Mouse (Mus musculus) cerebellum, adult 2 months (tissue): Measurements from ENCODE around the gene Etv1. TPM values are rescaled to one million over a fixed set of nuclear protein-coding genes. Genes with fewer than 3 reads are reported as not detected.
"Not testable (repeated sequence)": the region's sequence is repeated elsewhere in the genome, so short reads cannot be mapped to it uniquely, and the experiment has no call there.

ENCODE experiments used
- DNase-seq, 2 experiments: peaks; one replicate each; pipeline ENCODE4 v3.0.0; 2021
- H3K27ac ChIP-seq: fragments of 200-500 bp; 2 replicates; pipeline ENCODE4 v1.5.1; 2012; ENCODE audit warnings: low read length, control low read depth, inconsistent platforms; ENCODE audit not compliant: insufficient read depth
- H3K27me3 ChIP-seq: fragments of 200-500 bp; 2 replicates; pipeline ENCODE4 v1.6.1; 2012; ENCODE audit warnings: inconsistent platforms, mild to moderate bottlenecking, low read length, moderate library complexity; ENCODE audit not compliant: control insufficient read depth, insufficient read depth
- H3K4me1 ChIP-seq: fragments of 200-500 bp; 2 replicates; pipeline ENCODE4 v1.6.1; 2011; ENCODE audit warnings: low read length; ENCODE audit not compliant: control insufficient read depth, insufficient read depth
- H3K4me3 ChIP-seq: fragments of 200-500 bp; replicated peaks from 2 replicates; pipeline ENCODE3; 2011; ENCODE audit warnings: mild to moderate bottlenecking, low read depth, low read length, control low read depth; ENCODE audit not compliant: insufficient read depth
- CTCF ChIP-seq: fragments of 200-500 bp; IDR thresholded peaks from 2 replicates; pipeline ENCODE4 v1.5.1; 2011; ENCODE audit warnings: low read depth, mild to moderate bottlenecking, control low read depth, low read length, moderate library complexity, borderline replicate concordance; ENCODE audit not compliant: insufficient read depth
- POLR2A ChIP-seq: fragments of 200-500 bp; IDR thresholded peaks from 2 replicates; pipeline ENCODE4 v1.6.1; 2011; ENCODE audit warnings: low read length, control low read depth, borderline replicate concordance; ENCODE audit not compliant: insufficient read depth
- WGBS: fragments of 180-500 bp; shearing (Covaris S2); methylation state at CpG from one replicate; pipeline ENCODE4 v1.1.7; 2018; 5-methylcytosine and 5-hydroxymethylcytosine counted together
- polyA plus RNA-seq: library from polyadenylated mRNA; depleted of rRNA; stranded (reverse); fragments of >200 nt; gene quantifications from 2 replicates; pipeline ENCODE4 v1.2.3, GENCODE M21; 2012

The Etv1 gene
- polyA plus RNA-seq, 1 experiment: 134 TPM

DNA sequence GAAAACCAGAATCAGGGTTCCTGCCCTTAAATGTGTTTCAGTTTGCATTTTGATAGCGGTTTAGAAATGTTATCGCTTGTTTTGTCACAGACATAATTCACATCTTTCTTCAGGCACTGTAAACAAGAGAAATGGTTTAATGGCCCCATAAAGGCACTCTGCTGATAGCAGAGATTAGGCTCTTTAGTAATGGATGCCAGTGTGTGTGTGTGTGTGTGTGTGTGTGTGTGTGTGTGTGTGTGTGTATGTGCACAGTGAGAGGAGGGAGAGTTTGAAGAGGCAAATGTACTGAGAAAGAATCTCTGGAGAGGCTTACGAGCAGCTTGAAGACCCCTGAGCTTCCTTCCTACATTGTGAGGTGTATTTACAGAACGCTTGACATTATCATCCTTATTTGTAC lies 41.5 kb downstream of the Etv1 start:
- TF ChIP-seq CTCF (no peak), POLR2A (no peak)
- Histone ChIP-seq H3K4me3 (no peak overlapping the region), H3K27ac (no peak overlapping the region), H3K27me3 (no peaks in the 10 kb centered on the region), H3K4me1 (peaks cover 21% of the 10 kb centered on the region; the same call in 1 of the 2 replicates)
- no peak for DNase-seq
- 89% methylated on average over 4 of the region's 4 CpGs for WGBS

DNA sequence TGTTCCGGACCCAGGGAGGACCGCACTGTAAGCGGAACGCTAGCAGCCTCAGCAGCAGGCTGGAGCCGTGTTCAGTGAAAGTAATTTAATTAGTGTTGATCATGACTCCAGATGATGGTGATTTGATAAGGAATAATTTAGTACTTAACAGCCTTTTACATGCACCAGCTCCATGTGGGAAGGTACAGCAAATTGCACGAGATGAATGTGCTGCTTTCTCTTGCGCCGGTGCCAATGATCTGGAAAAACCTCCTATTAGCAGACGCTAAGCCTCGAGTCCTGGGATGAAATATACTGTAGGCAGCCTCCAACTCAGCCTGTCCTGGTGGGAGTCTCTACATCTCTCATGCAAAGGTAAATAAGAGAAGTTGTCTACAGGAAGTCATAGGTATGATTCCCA lies 45.2 kb downstream of the Etv1 start:
- WGBS: 30% methylated on average over 10 of the region's 10 CpGs
- Histone ChIP-seq H3K27me3 (no peaks in the 10 kb centered on the region), H3K4me1 (peaks cover 17% of the 10 kb centered on the region; the same call in 1 of the 2 replicates), H3K4me3 (no peak overlapping the region), H3K27ac (no peak overlapping the region)
- peak; percentile 59 to 62 for DNase-seq
- TF ChIP-seq POLR2A (no peak), CTCF (no peak)

GRCm38 (mm10) chr12:38832981-38833380 lies 53.8 kb downstream of the Etv1 start:
- no peaks in the 10 kb centered on the region for H3K27me3 ChIP-seq
- H3K4me1 ChIP-seq: peaks cover 16% of the 10 kb centered on the region
- TF ChIP-seq CTCF (no peak), POLR2A (0 out of 2 replicates have a peak, but pooled peaks have one; percentile 5)
- DNase-seq: peak; percentile 95 to 99
- WGBS: 11% methylated on average over 10 of the region's 10 CpGs
- peak overlapping the region; percentile 80; the same call in 1 of the 2 replicates for H3K27ac ChIP-seq
- H3K4me3 ChIP-seq: no peak overlapping the region

DNA sequence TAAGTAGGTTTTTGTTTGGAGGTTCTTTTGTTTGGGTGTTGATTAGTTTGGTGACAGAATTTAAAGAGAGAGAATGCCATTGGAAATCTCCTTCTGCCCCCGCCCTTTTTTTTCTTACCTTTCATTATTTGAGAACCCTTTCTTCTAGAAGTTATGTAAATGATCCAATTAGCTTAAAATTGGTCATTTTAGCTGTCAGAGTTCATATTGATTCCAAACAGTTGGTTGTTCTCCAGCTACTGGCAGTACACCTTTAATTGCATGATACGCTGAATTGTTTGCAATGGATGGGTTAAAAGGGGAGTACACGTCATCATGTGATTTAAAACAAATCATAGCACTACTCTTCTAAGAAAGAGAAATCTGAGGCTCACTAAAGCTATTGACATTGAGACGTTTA lies 55.4 kb downstream of the Etv1 start:
- peaks cover 19% of the 10 kb centered on the region for H3K4me1 ChIP-seq
- H3K4me3 ChIP-seq: no peak overlapping the region
- TF ChIP-seq POLR2A (no peak), CTCF (no peak)
- H3K27ac ChIP-seq: no peak overlapping the region; the same call in 1 of the 2 replicates
- 86% methylated on average over 4 of the region's 4 CpGs for WGBS
- H3K27me3 ChIP-seq: no peaks in the 10 kb centered on the region
- no peak for DNase-seq

GRCm38 (mm10) chr12:38834986-38835385 lies 55.8 kb downstream of the Etv1 start:
- not testable (repeated sequence) for H3K4me3 ChIP-seq, H3K27me3 ChIP-seq, H3K27ac ChIP-seq, DNase-seq
- H3K4me1 ChIP-seq: peaks cover 19% of the 10 kb centered on the region
- 88% methylated on average over 8 of the region's 8 CpGs for WGBS

GRCm38 (mm10) chr12:38843801-38844295 lies 64.7 kb downstream of the Etv1 start:
- 29% methylated on average over 1 of the region's 1 CpGs for WGBS
- TF ChIP-seq CTCF (no peak), POLR2A (no peak)

GRCm38 (mm10) chr12:38847500-38848261 lies 68.5 kb downstream of the Etv1 start:
- TF ChIP-seq CTCF (no peak), POLR2A (no peak)
- Histone ChIP-seq H3K27ac (no peak overlapping the region), H3K4me3 (no peak overlapping the region), H3K4me1 (peaks cover 4% of the 10 kb centered on the region; the same call in 1 of the 2 replicates), H3K27me3 (no peaks in the 10 kb centered on the region)
- 63% methylated on average over 6 of the region's 6 CpGs for WGBS
- DNase-seq: no peak

More at GRCm38 (mm10) chr12:38843801-38844295, 64.7 kb downstream of the Etv1 start:
- Histone ChIP-seq H3K27ac (no peak overlapping the region), H3K27me3 (no peaks in the 10 kb centered on the region), H3K4me3 (no peak overlapping the region), H3K4me1 (peaks cover 3% of the 10 kb centered on the region; the same call in 1 of the 2 replicates)
- no peak for DNase-seq

DNA sequence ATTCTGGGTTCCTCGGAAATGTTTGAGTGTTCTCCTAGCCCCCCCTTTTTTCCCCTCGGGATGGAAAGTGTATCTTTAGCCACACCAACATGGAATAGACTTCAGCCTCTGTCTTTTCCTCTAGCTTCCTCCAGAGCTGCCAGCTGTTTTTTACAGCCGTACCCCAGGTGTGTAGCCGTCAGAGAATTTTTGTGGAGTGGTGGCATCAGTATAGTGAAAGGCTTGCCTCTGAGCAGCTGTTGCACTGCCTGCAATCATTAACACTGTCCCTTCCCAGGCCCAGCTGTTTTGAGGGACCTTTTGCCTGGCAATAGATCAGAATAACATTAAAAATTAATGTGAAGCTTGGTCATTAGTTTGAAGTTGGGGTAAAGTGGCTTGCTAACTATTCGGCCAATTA lies 70.8 kb downstream of the Etv1 start:
- H3K27me3 ChIP-seq: no peaks in the 10 kb centered on the region
- H3K27ac ChIP-seq: no peak overlapping the region
- H3K4me1 ChIP-seq: peaks cover 2% of the 10 kb centered on the region; the same call in 1 of the 2 replicates
- H3K4me3 ChIP-seq: no peak overlapping the region
- 80% methylated on average over 5 of the region's 5 CpGs for WGBS
- no peak for TF ChIP-seq CTCF
- no peak for DNase-seq
